Mouse (Mus musculus): ENCODE results near the gene Tgm5. TPM values are rescaled to one million over a fixed set of nuclear protein-coding genes. Genes with fewer than 3 reads are reported as not detected.
"Not testable (repeated sequence)": the region's sequence is repeated elsewhere in the genome, so short reads cannot be mapped to it uniquely, and the experiment has no call there.

Tgm5 gene
- polyA plus RNA-seq, 1 experiment from 2014 or later: not detected

DNA sequence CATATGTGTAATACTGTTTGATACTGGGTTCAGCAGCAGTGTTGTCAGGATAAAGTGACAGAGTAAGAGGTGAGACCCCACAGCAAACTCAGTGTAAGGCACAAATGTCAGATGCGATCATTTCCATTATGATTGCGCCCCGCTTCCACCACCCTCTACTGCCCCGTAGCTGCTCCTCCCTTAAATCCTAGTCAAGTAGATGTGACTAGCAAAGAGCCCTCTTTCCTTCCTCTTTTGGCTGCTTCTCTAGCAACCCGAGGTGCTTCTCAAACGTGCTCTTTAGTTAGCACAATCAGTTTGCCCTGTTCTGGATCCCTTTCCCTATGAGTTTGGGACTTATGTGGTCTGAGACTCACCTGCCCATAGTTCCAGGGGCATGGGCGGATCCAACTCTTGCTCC is 10.9 kb downstream of the Tgm5 start:
- 82% methylated on average over 7 of the region's 7 CpGs for WGBS
- Histone ChIP-seq H3K9me3 (no peaks in the 10 kb centered on the region), H3K27me3 (replicated peaks; ENCODE audit: low read depth, poor library complexity, severe bottlenecking) (no peaks in the 10 kb centered on the region), H3K4me1 (no peaks in the 10 kb centered on the region), H3K36me3 (replicated peaks) (no peaks in the 10 kb centered on the region), H3K27ac (replicated peaks) (no peak overlapping the region), H3K4me3 (no peak overlapping the region)
- no peak for DNase-seq (ENCODE audit: low spot score)

DNA sequence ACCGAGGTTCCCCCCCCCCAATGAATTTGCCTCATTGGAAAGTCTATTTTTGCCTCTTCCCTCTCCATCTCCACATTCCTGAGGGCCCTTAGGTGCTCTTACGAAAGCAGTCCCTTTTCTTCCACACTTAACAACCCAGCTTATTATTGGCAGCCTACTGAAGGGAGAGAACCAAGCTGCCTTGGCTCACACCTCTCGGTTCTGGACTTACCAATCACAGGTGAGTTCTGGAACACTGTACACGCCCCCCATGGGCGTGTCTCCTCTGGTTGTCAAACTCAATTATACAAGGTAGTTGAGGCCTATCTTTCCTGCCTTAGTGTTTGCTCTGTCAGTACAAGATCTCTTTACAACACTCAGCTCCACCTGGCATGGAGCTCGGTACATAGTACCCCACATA is 13.8 kb downstream of the Tgm5 start:
- DNase-seq (ENCODE audit: low spot score): no peak
- H3K9me3 ChIP-seq: no peaks in the 10 kb centered on the region
- WGBS: 84% methylated on average over 6 of the region's 6 CpGs

DNA sequence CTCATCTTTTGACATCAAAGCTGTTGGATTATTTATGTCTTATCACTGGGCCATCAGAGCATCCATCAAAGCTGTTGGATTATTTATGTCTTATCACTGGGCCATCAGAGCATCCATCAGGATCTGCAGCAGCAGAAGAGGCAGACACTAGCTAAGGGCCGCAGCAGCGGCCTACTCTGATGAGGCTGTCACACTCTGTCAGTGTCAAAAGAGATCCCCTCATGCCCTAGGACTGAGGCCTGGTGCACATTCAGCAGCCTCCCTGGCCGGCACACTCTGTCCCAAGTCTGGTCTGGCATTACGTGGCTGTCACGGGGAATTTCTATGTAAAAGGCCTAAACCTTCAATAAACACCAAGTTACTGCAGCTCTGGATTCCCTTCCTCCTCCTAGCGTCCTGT is 16.1 kb downstream of the Tgm5 start:
- DNase-seq (ENCODE audit: low spot score): no peak
- Histone ChIP-seq H3K36me3 (replicated peaks) (no peaks in the 10 kb centered on the region), H3K27me3 (replicated peaks; ENCODE audit: low read depth, poor library complexity, severe bottlenecking) (no peaks in the 10 kb centered on the region), H3K9me3 (no peaks in the 10 kb centered on the region), H3K4me1 (no peaks in the 10 kb centered on the region), H3K27ac (replicated peaks) (no peak overlapping the region), H3K4me3 (no peak overlapping the region)
- WGBS: 67% methylated on average over 6 of the region's 6 CpGs

More for the DNA sequence above, 13.8 kb downstream of the Tgm5 start:
- Histone ChIP-seq H3K27me3 (replicated peaks; ENCODE audit: low read depth, poor library complexity, severe bottlenecking) (no peaks in the 10 kb centered on the region), H3K4me3 (no peak overlapping the region), H3K36me3 (replicated peaks) (no peaks in the 10 kb centered on the region), H3K4me1 (no peaks in the 10 kb centered on the region), H3K27ac (replicated peaks) (no peak overlapping the region)

DNA sequence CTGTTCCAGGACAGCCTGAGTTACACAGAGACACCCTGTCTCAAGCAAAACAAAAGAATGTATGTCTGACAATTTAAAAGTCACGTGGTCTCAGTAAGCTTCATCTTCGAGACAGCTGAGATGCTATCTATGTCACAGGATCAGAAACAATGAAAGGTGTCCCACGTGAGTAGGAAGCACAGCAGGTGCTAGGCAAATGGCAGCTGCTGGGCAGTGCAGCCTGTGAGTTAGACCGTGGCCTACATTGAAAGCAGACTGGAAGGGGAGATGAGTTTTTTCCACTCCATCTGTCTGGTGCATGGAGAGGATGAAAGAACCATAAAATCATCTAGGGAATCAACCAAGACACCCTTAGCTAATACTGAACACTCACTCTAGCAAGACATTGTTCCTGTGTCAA is 18.5 kb downstream of the Tgm5 start:
- no peak for DNase-seq (ENCODE audit: low spot score)
- Histone ChIP-seq H3K4me1 (no peaks in the 10 kb centered on the region), H3K27ac (replicated peaks) (no peak overlapping the region), H3K4me3 (no peak overlapping the region), H3K36me3 (replicated peaks) (no peaks in the 10 kb centered on the region), H3K27me3 (replicated peaks; ENCODE audit: low read depth, poor library complexity, severe bottlenecking) (no peaks in the 10 kb centered on the region), H3K9me3 (no peaks in the 10 kb centered on the region)
- 71% methylated on average over 4 of the region's 4 CpGs for WGBS

DNA sequence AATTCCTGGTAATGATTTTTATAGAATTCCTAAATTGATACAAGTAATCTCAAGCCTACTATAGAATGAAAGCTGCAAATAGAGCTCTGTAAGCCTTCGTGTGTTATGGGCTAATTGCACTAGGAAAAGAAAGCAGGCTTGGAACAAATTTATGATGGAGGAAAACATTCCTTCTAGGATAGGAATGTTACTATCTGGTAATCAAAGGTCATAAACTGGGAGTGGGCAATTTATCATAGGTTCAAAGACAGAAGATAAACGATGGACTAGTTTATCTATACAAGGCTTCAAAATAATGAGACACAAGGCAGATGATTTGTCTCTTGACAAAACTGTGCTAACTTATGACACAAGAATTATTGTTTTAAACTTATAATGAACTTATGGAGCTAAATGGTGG is 24.3 kb downstream of the Tgm5 start:
- Histone ChIP-seq H3K4me1 (no peaks in the 10 kb centered on the region), H3K27me3 (replicated peaks; ENCODE audit: low read depth, poor library complexity, severe bottlenecking) (no peaks in the 10 kb centered on the region), H3K27ac (replicated peaks) (no peak overlapping the region), H3K9me3 (no peaks in the 10 kb centered on the region), H3K4me3 (no peak overlapping the region), H3K36me3 (replicated peaks) (no peaks in the 10 kb centered on the region)
- DNase-seq (ENCODE audit: low spot score): no peak
- 86% methylated on average over 2 of the region's 2 CpGs for whole genome bisulfite sequencing

DNA sequence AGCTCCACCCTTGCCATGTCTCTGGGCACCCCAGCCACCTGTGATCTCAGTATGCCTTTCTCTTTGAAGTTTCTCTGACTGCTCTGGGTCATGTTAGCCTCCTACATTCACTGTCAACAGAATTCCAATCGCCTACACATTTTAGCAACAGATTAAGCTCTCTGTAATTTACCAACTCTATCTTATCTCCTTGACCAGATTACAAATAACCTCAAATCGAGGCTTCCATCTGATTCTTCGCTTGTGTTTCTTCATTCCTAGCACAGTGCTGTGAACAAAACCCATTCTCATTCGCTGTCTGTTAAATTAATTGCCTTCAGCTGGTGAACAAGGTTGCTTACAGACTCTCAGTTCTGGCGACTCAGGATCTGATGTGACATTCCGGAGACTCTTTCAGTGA is 27.6 kb downstream of the Tgm5 start:
- H3K27ac ChIP-seq (replicated peaks): no peak overlapping the region
- H3K27me3 ChIP-seq (replicated peaks; ENCODE audit: low read depth, poor library complexity, severe bottlenecking): no peaks in the 10 kb centered on the region
- H3K9me3 ChIP-seq: no peaks in the 10 kb centered on the region
- WGBS: 77% methylated on average over 6 of the region's 6 CpGs
- H3K4me3 ChIP-seq: no peak overlapping the region
- DNase-seq (ENCODE audit: low spot score): no peak
- H3K36me3 ChIP-seq (replicated peaks): no peaks in the 10 kb centered on the region
- no peaks in the 10 kb centered on the region for H3K4me1 ChIP-seq

DNA sequence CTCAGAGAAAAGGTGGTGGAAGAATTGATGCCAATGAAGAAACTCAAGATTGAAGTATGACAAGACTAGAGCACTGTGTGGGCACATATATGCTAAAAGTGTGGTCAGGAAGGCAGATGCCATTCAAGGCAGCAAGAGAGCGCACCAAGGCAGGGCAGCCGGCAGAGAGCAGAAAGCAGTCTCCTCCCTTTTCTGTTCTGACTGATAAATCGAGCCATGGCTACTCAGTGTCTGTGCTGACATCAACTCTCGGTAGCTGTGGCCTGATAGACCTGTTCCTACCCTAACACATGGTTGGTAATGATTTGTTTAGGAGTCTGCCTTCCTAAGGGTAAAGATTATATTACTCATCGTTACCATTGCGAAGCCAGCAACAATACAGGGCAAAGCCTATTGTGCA is 29.7 kb downstream of the Tgm5 start:
- no peak for DNase-seq (ENCODE audit: low spot score)
- H3K4me1 ChIP-seq: no peaks in the 10 kb centered on the region
- H3K27ac ChIP-seq (replicated peaks): no peak overlapping the region
- WGBS: 87% methylated on average over 6 of the region's 6 CpGs
- no peak overlapping the region for H3K4me3 ChIP-seq
- H3K9me3 ChIP-seq: no peaks in the 10 kb centered on the region
- H3K27me3 ChIP-seq (replicated peaks; ENCODE audit: low read depth, poor library complexity, severe bottlenecking): no peaks in the 10 kb centered on the region
- H3K36me3 ChIP-seq (replicated peaks): no peaks in the 10 kb centered on the region

DNA sequence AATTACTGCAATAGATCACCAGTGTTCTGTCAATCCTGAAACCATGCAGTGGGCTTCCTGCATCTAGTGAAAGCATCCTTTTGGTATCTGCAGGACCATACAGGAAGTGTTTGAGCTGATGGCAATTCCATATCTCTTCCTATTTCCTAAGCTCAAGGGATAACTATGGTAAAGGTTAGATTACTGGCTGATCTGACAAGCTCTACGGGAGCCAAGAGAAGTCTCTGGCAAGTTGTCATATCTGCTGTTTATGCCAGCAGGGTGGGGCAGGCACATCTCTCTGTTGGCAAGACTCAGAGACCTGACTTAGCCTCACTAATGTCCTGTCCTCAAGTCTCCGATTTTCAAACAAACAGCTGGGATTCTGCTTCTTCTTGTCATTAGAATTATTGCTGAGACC is 31.6 kb downstream of the Tgm5 start:
- Histone ChIP-seq H3K4me1 (no peaks in the 10 kb centered on the region), H3K4me3 (no peak overlapping the region), H3K9me3 (no peaks in the 10 kb centered on the region), H3K27ac (replicated peaks) (no peak overlapping the region), H3K27me3 (replicated peaks; ENCODE audit: low read depth, poor library complexity, severe bottlenecking) (no peaks in the 10 kb centered on the region), H3K36me3 (replicated peaks) (no peaks in the 10 kb centered on the region)
- WGBS: 81% methylated on average over 2 of the region's 2 CpGs
- DNase-seq (ENCODE audit: low spot score): no peak

DNA sequence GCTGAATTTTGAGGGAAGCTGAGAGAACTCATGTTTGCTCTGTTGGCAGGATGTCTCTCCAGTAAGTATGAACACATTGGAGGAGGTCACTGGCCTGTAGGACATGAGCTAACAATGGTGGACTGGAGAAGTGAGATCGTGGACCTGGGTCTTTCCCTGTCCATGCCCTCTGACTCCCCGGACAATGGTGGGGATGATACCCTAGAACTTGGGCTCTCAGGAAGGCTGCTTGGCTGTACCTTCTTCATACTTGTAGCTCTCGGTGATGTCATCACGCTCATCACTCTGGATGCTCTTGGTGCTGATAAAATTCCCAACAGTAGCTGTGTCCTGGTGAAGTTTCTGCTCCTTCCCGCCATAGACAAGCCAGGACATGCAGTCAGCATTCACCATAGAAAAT is 33.5 kb downstream of the Tgm5 start:
- no peaks in the 10 kb centered on the region for H3K4me1 ChIP-seq
- no peak overlapping the region for H3K4me3 ChIP-seq
- no peak overlapping the region for H3K27ac ChIP-seq (replicated peaks)
- no peak for DNase-seq (ENCODE audit: low spot score)
- 91% methylated on average over 5 of the region's 5 CpGs for WGBS
- no peaks in the 10 kb centered on the region for H3K36me3 ChIP-seq (replicated peaks)
- H3K9me3 ChIP-seq: no peaks in the 10 kb centered on the region
- H3K27me3 ChIP-seq (replicated peaks; ENCODE audit: low read depth, poor library complexity, severe bottlenecking): no peaks in the 10 kb centered on the region

DNA sequence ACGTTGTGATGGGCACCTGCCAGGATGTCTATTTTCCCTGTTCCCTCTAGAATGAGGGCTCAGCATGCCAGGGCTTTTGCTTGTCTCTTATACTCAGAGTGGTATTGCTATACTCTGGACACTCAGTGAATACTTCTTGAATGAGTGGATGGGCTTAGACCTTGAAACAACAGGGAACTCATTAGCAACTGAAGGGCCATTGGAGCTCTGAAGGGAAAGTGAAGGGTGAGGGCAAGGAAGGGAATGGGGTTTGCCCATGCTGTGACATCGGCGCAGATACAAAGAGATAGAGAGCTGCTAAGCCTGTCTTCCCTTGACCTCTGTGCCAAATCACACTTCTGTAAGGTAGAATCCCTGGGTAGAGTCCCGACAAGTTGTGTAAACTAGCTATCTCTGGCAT is 40.0 kb downstream of the Tgm5 start:
- H3K27me3 ChIP-seq (replicated peaks; ENCODE audit: low read depth, poor library complexity, severe bottlenecking): no peaks in the 10 kb centered on the region
- H3K27ac ChIP-seq (replicated peaks): no peak overlapping the region
- no peak overlapping the region for H3K4me3 ChIP-seq
- WGBS: 81% methylated on average over 4 of the region's 4 CpGs
- DNase-seq (ENCODE audit: low spot score): no peak
- H3K36me3 ChIP-seq (replicated peaks): no peaks in the 10 kb centered on the region
- no peaks in the 10 kb centered on the region for H3K4me1 ChIP-seq
- no peaks in the 10 kb centered on the region for H3K9me3 ChIP-seq

DNA sequence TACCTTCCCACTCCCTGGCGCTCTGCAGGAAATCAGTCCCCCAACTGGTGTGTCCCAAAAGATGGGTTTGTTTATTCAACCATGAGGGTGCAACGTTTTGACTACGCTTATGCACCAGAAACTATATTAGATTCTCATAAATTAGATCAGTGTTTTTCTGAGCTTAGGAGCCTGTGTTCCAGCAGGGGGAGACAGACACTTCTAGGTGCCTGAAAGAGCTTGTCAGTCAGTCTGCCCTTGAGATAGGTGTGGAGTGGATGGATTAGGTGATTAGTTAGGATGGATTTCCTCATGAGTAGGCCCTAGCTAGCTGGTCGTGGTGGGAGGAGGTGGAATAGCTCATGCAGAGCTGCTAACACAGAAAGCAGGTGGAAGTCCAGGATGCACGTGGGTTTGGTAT is 44.5 kb downstream of the Tgm5 start:
- Histone ChIP-seq H3K27ac (replicated peaks) (no peak overlapping the region), H3K4me1 (no peaks in the 10 kb centered on the region), H3K9me3 (no peaks in the 10 kb centered on the region), H3K4me3 (no peak overlapping the region), H3K27me3 (replicated peaks; ENCODE audit: low read depth, poor library complexity, severe bottlenecking) (no peaks in the 10 kb centered on the region), H3K36me3 (replicated peaks) (no peaks in the 10 kb centered on the region)
- 57% methylated on average over 5 of the region's 5 CpGs for WGBS
- no peak for DNase-seq (ENCODE audit: low spot score)

DNA sequence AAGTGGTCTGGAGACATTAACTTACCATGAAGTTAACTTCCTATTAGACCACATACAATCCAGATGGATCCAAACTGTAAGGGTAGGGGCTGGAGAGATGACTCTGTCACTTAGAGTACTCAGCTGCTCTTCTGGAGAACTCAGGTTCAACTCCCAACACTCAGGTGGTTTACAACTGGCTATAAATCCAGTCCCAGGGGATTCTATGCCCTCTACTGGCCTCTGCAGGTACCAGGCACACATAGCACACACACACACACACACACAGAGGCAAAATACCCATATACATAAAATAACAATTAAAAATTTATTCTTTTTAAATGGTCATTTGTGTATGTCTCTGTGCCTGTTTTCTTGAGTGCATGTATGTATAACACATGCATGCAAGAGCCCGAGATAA is 46.3 kb downstream of the Tgm5 start:
- Histone ChIP-seq H3K4me1 (no peaks in the 10 kb centered on the region), H3K36me3 (replicated peaks) (no peaks in the 10 kb centered on the region), H3K27ac (replicated peaks) (no peak overlapping the region), H3K9me3 (no peaks in the 10 kb centered on the region), H3K27me3 (replicated peaks; ENCODE audit: low read depth, poor library complexity, severe bottlenecking) (no peaks in the 10 kb centered on the region), H3K4me3 (no peak overlapping the region)
- DNase-seq (ENCODE audit: low spot score): no peak
- 88% methylated on average over 1 of the region's 1 CpGs for WGBS

DNA sequence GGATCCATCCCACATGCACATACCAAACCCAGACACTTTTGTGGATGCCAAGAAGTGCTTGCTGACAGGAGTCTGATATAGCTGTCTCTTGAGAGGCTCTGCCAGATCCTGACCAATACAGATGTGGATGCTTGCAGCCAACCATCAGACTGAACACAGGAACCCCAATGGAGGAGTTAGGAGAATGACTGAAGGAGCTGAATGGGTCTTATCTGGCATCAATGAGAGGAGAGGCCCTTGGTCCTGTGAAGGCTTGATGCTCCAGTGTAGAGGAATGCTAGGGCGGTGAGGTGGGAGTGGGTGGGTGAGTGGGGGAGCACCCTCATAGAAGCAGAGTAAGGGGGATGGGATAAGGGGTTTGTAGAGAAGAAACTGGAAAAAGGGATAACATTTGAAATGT is 46.8 kb downstream of the Tgm5 start:
- not testable (repeated sequence) for H3K27ac ChIP-seq (replicated peaks); H3K4me1 ChIP-seq; H3K27me3 ChIP-seq (replicated peaks; ENCODE audit: low read depth, poor library complexity, severe bottlenecking); H3K9me3 ChIP-seq; H3K36me3 ChIP-seq (replicated peaks); H3K4me3 ChIP-seq; DNase-seq (ENCODE audit: low spot score)
- WGBS: 87% methylated on average over 1 of the region's 1 CpGs

DNA sequence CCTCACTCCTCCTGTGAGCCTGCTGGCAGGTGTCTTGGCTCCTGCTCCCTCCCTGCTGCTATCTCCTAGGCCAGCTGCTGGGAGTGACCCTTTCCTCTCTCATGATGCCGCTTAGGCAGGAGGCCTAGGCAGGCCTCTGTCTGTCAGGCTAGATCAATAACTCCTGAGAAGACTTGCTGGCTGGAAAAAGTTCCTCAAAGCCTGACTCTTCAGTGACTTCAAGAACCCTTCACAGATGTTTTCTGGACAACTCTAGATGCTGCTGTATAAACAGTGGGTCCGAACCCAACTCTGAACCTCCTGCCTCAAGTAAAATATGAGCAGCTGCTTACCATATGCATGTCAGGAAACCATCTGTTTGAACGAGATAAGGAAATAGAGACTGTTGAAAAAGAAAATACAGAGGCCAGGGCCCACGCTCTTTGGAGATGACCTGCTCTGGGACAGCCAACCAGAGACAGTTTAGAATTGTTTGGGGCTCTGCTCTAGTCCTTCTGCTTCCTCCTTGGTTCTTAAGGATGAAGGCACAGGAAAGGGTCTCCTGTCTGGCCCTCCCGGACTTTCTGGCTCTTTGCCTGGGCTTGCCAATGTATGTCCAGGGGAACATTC is 48.8 kb downstream of the Tgm5 start, which contains the start of gene Epb42:
TSS of gene Epb42 (minus strand) at position 340 of the 609 bp plus-strand sequence.
- no peaks in the 10 kb centered on the region for H3K36me3 ChIP-seq (replicated peaks)
- no peak within 1 kb of the TSS for H3K27ac ChIP-seq (replicated peaks)
- H3K4me1 ChIP-seq: no peaks in the 10 kb centered on the region
- H3K27me3 ChIP-seq (replicated peaks; ENCODE audit: low read depth, poor library complexity, severe bottlenecking): no peaks in the 10 kb centered on the region
- H3K9me3 ChIP-seq: no peaks in the 10 kb centered on the region
- DNase-seq (ENCODE audit: low spot score): no peak
- 73% methylated on average over 5 of the region's 5 CpGs for WGBS
- peak within 1 kb of the TSS; percentile 19; the same call in 1 of the 2 replicates for H3K4me3 ChIP-seq
